Mouse (Mus musculus) CH12F3 (cell line): ENCODE measurements at regions not wholly inside any gene's neighbourhood (a gene's known extent, or its start where the extent isn't known, plus 50 kb on each side); places are given as distances from the start of the nearest gene placed in this dataset.

ENCODE experiments used
- in situ Hi-C: fragments of 300-500 bp; cut with MboI; formaldehyde crosslinking; loops from 2 replicates; pipeline ENCODE4 v1.14.3; 2020; ENCODE audit warnings: low sequenced_read_pairs

GRCm38 (mm10) chr12:110385801-110386599 is 60.9 kb upstream of the Ppp2r5c start:
- in situ Hi-C loops, result loop anchor here (25.0 kb wide), 1 partner anchor 1324 kb away; the partner anchor contains the start of gene Begain

DNA sequence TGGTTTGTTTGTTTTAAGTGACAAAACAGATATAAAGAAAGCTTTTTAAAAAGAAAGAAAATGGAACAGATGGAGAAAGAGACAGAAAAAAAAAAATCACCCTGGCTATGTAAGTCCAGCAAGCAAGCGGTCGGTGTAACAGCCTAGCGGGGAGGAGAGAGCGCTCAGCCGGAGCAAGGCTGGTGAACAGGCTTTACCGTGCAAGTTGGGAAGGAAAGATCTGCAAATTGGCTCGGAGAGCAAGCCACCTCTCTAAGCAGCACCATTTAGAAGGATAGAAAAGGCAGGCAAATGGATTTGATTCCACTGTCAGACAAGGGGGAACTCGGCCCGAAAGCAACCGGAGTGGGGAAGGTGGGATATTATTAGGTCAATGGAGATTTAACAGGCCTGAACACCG is 59.9 kb upstream of the Ppp2r5c start:
- in situ Hi-C loops, result loop anchor here (25.0 kb wide), 1 partner anchor 1325 kb away; the partner anchor contains the start of gene Begain

- in situ Hi-C loops, result loop anchor here (25.0 kb wide), 1 partner anchor 1325 kb away; the partner anchor contains the start of gene Begain
Measured at GRCm38 (mm10) chr12:110387567-110387966, 59.4 kb upstream of the Ppp2r5c start.

GRCm38 (mm10) chr12:110389439-110389838 is 57.5 kb upstream of the Ppp2r5c start:
- in situ Hi-C loops, result loop anchor here (25.0 kb wide), 1 partner anchor 1327 kb away; the partner anchor contains the start of gene Begain

GRCm38 (mm10) chr12:110391464-110391863 is 55.5 kb upstream of the Ppp2r5c start:
- in situ Hi-C loops, result loop anchor here (25.0 kb wide), 1 partner anchor 1329 kb away; the partner anchor contains the start of gene Begain

DNA sequence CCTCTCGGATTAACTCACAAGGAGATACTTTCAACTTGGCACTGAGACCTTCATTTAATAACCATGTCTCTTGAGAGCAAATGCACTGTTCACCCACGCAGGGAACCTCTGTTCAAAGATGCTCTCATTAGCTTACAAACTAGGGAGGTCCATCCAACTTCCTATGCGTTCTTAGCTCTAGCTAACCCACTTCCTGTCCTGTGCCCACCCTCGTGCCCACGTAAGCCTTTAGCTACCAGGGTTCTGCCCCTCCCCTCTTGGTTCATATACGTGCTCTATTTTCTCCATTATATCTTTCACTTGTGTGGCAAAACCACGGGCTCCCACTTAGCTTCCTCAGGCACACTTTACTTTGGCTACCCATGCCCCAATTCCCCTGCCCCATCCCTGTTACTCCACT is 53.4 kb upstream of the Ppp2r5c start:
- in situ Hi-C loops, result loop anchor here (25.0 kb wide), 1 partner anchor 1331 kb away; the partner anchor contains the start of gene Begain
